Mouse (Mus musculus): ENCODE measurements around the gene Rack1. TPM values are rescaled to one million over a fixed set of nuclear protein-coding genes. Genes with fewer than 3 reads are reported as not detected.
"Not testable (repeated sequence)": the region's sequence is repeated elsewhere in the genome, so short reads cannot be mapped to it uniquely, and the experiment has no call there.

The Rack1 gene
- total RNA-seq, 2 experiments from 2014 or later, result 385 to 411 TPM

DNA sequence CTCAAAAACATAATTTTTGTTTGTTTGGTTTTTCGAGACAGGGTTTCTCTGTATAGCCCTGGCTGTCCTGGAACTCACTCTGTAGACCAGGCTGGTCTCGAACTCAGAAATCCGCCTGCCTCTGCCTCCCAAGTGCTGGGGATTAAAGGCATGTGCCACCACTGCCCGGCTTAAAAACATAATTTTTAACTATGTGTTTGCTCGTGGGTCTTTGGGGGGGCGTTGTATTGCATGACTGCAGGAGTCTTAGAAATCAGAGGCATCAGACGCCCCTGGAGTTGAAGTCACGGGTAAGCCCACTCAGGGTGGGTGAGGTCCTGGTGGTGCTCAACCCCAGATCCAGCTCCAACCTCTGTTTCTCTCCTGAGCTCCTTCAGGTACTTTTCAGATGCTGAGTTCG lies 8.2 kb upstream of the Rack1 start:
- intact Hi-C loops (cut with DNase I), result loop anchor here (2.0 kb wide), 1 partner anchor 311 kb away; no protein-coding TSS in a partner anchor
- DNase-seq, result not testable (repeated sequence)

DNA sequence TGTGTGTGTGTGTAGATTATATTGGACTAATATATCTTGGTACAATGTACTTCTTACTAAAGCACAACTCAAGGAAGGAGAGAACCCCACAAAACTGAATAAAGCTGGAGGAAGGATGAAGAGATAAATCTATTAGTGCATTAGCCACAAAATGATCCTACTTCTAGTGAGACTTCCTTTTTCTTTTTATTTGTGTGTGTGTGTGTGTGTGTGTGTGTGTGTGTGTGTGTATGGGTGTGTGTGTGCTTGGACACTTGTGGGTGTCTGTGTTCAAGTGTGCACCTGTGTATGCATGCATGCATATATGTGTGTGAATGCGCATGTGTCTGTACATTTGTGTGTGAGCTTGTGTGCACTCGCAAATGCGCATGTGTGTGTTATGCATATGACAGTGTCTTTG lies 6.9 kb upstream of the Rack1 start:
- no peak for DNase-seq
- intact Hi-C loops (cut with DNase I), result no loop called here

DNA sequence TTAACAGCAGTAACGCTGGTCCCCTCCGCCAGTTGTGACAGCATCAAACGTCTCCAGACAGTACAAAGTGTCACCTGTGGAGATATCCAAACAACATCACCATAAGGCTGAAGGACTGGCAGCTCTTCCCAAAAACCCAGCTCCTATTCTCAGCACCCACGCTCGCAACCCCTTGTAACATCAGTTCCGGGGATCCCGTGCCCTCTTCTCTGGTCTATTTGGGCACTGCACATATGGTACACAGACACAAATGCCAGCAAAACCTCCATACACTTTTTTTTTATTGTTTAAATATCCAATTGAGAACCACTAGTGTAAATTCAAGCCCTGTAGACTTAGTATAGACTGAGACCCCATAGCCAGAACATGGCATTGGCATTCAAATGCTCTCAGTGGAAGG lies 4.9 kb upstream of the Rack1 start:
- intact Hi-C loops (cut with DNase I), result loop anchor here (5.0 kb wide), 1 partner anchor 407 kb away; the partner anchor contains the start of gene Zfp62
- DNase-seq, result no peak

DNA sequence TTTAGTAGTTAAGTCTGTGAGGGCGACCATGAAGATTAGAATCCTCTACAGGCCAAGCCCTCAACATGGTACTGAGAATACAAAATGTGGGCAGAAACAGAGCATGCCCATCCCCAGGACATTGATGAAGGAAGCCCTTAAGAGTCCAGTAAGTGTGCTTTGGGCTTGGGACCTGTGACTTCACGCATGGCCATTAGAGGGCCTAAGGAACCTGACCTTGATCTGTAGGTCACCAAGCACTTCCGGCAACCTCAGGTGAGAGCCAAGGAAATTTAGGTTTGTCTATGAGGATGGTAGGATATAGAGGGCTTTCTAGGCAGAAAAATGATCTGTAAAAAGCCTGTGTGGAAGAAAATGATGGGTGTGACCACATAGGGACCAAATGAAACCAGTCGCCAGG lies 3.8 kb upstream of the Rack1 start:
- DNase-seq, result no peak
- intact Hi-C loops (cut with DNase I), result loop anchor here (5.0 kb wide), 1 partner anchor 406 kb away; the partner anchor contains the start of gene Zfp62

DNA sequence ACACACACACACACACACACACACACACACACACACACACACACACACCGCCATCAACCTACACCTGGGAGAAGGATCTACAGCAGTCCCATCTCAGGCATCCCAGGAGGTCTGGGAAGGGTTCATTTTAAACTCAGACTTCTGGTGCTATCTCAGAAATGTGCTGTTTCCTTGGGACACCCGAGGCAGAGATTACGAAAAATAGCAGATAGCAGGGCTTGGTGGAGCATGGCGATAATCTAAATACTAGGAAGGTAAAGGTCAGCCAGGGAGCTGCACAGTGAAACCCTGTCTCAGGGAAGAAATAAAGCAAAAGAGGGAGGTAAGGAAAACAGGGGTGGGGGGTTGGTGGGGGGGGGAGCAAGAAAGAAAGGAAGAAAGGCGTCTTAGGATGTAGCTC lies 2.8 kb upstream of the Rack1 start:
- intact Hi-C loops (cut with DNase I), result loop anchor here (5.0 kb wide), 1 partner anchor 405 kb away; the partner anchor contains the start of gene Zfp62
- no peak for DNase-seq

DNA sequence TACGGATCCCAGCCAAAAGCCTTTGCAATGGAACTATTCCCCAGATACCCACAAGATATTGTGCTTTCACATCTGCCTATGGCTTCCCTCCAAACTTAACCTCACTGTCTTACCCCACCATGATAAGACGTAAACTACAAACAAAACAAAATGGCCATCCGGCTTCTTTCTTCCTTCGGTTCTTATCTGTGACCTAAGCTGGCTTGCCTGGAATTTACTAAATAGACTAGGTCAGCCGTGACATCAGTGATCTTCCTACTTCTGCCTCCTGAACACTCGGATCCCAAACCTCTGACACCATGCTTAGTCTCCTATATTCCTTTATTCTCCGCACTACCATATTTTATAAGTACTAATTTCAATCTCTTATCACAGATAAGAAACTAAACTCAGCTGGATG lies 1.8 kb upstream of the Rack1 start:
- intact Hi-C loops (cut with DNase I), result loop anchor here (5.0 kb wide), 1 partner anchor 404 kb away; the partner anchor contains the start of gene Zfp62
- DNase-seq, result no peak

DNA sequence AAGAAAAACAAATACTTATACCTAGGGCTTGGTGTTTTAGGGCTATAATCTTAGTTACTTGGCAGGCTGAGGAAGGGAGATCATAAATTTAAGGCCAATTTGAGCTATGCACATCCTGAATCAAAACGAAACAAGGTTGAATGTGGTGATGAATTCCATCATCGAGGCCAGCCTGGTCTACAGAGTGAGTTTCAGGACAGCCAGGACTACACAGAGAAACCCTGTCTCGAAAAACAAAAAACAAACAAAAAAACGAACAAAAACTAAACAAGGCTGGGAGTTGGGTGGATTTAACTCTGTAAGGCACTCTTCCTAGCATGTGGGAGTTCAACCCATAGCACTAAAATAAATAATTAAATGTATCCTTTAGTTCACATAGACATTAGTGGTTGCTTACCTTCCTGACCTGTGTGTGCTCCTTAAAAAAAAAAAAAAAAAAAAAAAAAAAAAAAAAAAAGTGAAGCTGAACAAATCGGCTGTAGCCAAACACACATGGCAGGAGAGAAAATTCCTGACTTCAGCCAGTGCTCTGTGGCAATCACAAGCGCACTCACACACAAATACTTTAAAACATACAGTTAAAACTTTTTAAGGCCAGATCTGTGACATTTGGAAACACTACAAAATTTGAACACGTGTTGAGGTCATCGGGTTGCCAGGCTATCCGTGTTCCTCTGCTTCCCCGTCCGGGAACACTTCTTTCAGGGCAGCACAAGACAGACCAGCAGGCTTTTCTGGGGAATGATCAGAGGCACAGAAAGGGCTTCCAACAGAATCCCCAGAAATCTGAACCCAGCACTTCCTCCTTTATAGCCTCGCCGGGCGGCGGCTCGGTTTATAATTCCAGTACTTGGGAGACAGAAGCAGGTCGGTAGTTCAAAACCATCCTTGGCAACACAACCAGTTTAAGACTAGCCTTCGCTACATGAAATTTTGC lies 880 bp upstream of the Rack1 start:
- no peak for DNase-seq
- intact Hi-C loops (cut with DNase I), result loop anchor here (5.0 kb wide), 1 partner anchor 403 kb away; the partner anchor contains the start of gene Zfp62

DNA sequence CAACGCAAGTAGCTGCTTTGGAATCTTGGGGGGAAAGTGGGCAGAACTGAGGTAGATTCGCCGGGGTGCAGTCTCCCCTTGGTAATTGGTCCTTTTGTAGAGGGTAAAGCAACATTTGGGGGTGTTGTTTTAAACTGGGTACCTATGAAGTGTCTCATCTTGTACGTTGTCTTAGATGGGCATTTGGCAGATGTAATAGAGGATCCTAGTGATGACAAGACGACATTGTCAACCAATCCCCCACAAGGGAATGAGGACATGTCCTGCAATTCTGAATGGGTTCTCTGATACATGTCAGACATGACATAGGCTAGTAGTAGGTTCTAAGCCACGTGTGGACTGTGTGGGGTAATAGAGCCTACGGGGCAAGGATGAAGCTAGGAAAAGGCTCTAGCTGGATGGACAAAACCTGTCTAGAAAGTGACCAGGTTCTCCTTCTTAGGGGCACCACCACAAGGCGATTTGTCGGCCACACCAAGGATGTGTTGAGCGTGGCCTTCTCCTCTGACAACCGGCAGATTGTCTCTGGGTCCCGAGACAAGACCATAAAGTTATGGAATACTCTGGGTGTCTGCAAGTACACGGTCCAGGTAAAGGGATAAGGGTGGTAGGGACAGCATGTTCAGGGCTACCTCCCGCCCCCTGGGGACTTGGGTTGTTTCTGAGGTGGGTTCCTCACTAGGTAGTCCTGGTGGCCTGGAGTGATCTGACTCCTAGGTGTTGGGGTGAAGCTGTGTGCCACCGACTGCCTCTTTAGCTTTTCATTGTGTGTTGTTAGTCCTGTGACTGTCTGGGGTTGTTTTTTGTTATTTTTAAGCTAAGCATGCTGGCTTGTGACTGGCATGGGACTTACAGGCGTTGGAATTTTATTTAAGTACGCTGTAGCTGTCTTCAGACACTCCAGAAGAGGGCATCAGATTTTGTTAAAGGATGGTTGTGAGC lies 2.0 kb downstream of the Rack1 start:
- intact Hi-C loops (cut with DNase I), result no loop called here
- no peak for DNase-seq

DNA sequence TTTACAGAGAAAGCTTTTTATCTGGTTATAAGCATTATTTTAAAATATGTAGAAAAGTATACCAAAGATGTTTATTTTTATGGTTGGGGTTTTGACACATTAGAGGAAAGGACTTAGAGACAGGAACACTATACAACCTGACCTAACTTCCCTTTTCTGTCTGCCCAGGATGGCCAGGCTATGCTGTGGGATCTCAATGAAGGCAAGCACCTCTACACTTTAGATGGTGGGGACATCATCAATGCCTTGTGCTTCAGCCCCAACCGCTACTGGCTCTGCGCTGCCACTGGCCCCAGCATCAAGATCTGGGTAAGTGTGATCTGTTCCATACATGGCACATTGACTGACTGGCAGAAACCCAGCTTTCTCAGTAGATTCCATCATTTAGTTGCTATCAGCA lies 3.9 kb downstream of the Rack1 start:
- intact Hi-C loops (cut with DNase I), result no loop called here
- no peak for DNase-seq

DNA sequence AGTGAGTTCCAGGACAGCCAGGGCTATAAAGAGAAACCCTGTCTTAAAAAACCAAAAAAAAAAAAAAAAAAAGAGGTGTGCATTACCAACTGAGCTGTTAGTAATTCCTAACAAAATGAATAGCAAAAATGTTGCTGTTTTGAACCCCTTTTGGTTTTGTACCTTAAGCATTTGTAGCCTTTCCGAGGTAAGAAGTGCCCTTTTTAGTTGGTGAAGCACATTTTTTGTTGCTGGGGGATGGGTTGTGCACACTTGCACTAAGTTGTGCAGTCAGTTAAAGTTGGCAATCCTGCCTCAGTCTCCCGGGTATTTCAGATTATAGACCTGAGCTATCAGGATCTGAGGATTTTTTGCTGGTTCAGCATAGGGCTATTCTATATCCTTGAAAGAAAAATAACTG lies 4.8 kb downstream of the Rack1 start:
- DNase-seq, result no peak
- intact Hi-C loops (cut with DNase I), result no loop called here

DNA sequence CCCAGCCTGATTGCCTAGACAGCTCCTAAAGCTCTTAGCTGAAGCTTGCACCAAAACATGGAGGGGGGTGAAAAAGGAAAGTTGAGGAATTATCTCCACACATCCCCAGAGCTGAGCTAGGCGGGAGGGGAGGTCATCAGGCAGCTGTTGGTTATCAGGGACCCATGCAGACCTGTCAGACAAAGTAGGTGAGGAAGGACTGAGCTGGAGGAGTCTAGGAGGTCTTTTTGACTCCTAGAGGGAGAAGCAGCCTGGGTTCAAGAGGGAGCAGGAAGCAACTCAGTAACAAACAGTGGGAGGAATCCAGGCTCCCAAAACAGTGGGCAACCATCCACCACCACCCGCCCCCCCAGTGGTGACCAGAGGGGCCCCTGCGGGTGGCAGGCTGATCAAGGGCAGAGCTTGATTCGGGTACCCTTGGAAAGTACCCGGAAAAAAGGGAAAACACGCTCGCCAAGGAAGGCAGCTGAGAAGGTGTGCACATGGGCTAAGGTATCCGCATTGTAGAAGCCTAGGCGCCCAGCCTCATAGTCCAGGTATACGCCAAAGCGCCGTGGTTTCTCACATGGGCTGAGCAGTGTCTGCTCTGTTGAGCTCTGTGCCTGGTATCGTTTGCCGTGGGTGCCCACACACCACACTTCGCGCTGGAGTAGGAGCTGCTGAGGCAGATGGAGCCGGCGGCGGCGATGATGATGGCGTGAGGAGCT lies 6.9 kb downstream of the Rack1 start:
- DNase-seq, result no peak
- intact Hi-C loops (cut with DNase I), result no loop called here

DNA sequence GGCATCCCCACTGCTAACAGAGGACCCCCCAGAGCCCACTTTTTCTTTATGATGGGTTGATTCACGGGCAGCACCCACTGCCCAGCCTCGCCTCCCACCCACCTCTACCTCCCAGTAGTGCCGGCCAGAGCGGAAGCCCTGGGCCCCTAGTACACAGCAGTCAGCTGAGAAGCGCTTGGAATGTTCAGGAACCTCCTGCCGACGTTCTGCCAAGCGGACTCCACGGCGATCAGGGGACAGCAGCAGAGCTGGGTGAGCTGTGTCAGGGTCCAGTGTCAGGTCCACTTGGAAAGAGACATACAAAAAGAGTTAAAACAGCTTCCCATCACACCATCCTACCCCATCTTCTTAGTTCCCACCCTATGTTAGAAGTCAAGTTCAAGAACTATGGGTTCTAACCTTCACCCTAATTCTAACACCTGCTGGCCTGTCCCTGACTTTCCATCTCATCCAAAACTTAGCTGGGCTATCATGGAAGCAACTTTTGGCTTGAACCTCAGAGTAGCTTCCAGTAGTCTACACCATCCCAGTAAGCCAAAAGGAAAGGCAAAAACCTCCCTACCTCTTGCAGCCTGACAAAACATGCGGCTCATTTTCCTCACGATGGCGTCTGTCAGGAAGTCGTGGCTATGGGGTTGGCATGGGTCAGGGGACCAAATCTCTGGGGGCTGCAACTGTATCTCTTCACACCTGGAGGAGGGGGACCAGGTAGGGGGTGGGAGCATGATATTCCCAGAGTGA lies 7.6 kb downstream of the Rack1 start:
- no peak for DNase-seq
- intact Hi-C loops (cut with DNase I), result no loop called here

DNA sequence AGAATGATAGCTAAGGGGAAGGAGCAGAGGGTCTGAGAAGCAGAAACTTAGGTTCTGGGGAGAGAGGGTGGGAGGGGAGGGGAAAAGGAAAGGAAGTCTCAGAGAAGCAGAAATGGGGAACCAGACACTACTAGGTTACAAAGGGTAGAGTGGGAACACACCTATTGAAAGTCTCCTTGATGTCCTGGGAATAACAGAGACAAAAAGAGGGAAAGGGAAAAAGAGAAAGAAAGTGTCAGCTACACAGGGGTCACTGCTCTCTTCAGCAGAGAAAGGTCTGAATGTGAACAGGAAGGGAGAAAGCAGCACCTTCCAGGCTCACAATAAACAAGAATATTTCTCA lies 8.1 kb downstream of the Rack1 start:
- intact Hi-C loops (cut with DNase I), result no loop called here
- no peak for DNase-seq

DNA sequence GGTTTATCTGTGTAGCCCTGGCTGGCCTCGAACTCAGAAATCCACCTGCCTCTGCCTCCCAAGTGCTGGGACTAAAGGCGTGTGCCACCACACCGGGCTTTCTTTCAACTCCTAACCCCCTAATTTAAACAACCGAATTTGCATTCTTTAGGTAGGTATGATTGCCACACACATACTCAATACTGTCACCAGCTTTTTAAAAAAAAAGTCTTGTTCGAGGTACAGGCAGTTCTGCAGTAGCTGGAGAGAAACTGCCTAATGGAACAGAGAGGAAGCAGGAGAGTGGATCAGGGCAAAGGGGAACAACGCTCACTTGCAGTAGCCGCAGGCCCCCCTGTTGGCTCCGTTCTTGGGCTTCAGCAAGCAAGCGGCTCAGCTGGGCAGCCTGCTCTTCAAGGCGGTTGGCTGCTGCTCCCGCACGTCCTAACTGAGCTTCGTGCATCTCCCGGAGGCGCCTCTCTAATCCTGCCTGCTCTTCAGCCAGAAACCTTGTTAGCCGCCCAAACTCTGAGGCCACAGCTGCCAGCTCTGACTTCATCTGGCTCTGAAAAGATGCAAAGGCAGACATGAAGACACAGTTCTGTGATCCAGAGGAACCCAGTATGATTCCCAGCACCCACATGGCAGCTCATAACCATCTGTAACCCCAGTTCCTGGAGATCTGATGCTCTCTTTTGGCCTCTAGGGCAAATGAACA lies 8.8 kb downstream of the Rack1 start:
- intact Hi-C loops (cut with DNase I), result no loop called here
- DNase-seq, result peak; percentile 34 to 50

DNA sequence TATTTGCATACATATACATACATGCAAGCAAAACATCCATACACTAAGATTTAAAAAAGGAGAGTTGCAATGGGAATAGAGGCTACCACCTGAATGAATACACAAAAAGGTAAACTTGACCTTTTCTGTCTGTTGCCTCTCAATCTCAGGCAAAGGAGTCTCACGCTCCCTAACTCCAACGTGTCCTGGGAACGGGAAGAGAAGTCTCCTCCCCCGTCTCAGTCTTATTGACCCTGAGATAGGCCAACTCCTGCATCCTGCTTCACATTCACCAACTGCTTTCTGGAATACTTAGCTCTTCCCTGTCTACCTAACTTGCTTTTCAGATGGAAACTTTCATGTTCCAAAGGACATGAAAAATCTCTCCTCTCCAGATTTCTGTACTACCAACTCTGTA lies 9.3 kb downstream of the Rack1 start:
- DNase-seq, result no peak
- intact Hi-C loops (cut with DNase I), result no loop called here

DNA sequence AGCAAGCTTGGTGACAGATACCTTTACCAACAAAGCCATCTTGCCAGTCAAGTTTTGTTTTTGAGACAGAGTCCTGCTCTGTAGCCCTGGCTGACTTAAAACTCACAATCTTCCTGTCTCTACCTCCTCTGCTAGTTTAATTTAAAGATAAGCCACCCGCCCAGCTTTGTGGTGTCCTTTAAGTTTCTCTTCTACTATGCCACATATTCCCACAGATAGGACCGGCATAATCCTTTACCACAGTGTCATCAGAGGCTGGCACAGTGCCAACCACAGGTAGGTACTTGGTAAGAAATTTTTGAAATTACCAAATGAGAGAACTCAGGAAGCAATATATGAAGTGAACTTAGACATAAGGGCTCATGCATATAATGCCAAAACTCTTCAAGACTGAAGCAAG lies 10.0 kb downstream of the Rack1 start:
- intact Hi-C loops (cut with DNase I), result loop anchor here (5.0 kb wide), 1 partner anchor 437 kb away; no protein-coding TSS in a partner anchor

DNA sequence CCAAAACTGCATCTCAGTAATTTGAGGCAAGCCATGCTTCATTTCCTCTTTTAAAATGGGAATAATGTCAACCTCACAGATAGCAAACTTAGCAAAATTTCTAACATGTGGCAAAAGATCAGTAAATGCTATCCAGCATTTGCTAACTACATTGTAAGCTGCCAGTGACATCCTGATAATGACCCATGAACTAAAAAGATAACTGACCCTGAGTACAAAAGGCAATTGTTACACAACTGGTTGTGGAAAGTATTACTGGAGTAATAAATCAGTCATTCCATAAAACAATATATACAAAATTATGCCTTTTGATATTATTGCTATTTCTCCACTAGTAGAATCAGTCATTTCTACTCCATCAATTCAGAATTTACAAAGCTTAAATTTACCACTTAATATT lies 13.7 kb downstream of the Rack1 start:
- no peak for DNase-seq
- intact Hi-C loops (cut with DNase I), result loop anchor here (5.0 kb wide), 1 partner anchor 434 kb away; no protein-coding TSS in a partner anchor

More for the DNA sequence above, 10.0 kb downstream of the Rack1 start:
- no peak for DNase-seq

DNA sequence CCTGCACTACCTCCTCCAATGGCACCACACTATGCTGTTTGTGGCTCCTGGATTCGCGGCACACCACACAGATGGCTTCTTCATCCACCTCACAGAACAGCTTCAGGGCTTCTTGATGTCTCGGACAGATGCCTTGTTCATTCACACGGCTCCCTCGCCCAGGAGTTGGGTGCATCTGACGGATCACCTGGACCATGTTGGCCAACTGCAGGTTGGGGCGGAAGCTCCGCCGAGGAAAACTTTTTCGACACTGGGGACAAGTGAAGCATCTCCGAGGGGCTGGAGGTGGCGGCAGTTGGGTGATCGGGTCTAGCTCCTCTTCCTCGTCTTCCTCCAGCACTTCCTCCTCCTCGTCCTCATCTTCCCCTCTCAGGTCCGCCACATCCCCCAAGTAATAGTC lies 15.7 kb downstream of the Rack1 start:
- no peak for DNase-seq
- intact Hi-C loops (cut with DNase I), result loop anchor here (1.0 kb wide), 1 partner anchor 16 kb away; the partner anchor contains the start of gene Rack1

DNA sequence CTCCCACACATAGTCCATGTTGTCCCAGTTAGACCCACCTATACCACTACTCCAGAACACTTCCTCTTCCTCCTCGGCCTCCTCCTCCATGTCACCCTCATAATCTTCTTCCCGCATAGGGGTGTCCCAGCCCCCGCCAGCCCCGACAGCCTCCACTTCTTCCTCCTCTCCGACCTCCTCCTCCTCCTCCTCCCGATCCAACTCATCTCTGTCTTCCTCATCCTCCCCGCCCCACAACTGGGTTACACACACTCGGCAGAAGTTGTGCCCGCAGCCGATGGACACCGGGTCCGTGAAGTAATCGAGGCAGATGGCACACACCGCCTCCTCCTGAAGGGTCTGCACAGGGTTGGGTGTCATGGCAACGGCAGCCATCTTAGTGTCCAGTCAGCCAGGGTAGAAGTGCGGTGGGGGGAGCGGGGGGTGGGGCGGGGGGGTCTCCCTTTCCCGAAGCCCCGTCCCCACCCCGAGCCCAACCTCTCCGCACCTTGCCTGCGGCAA lies 16.2 kb downstream of the Rack1 start:
- intact Hi-C loops (cut with DNase I), result loop anchor here (1.0 kb wide), 1 partner anchor 16 kb away; the partner anchor contains the start of gene Rack1

More for the DNA sequence above, 16.2 kb downstream of the Rack1 start:
- DNase-seq, result peak; percentile 38 to 44

Measured in heart, postnatal 36 days (tissue).